In the genomic region with DNA sequence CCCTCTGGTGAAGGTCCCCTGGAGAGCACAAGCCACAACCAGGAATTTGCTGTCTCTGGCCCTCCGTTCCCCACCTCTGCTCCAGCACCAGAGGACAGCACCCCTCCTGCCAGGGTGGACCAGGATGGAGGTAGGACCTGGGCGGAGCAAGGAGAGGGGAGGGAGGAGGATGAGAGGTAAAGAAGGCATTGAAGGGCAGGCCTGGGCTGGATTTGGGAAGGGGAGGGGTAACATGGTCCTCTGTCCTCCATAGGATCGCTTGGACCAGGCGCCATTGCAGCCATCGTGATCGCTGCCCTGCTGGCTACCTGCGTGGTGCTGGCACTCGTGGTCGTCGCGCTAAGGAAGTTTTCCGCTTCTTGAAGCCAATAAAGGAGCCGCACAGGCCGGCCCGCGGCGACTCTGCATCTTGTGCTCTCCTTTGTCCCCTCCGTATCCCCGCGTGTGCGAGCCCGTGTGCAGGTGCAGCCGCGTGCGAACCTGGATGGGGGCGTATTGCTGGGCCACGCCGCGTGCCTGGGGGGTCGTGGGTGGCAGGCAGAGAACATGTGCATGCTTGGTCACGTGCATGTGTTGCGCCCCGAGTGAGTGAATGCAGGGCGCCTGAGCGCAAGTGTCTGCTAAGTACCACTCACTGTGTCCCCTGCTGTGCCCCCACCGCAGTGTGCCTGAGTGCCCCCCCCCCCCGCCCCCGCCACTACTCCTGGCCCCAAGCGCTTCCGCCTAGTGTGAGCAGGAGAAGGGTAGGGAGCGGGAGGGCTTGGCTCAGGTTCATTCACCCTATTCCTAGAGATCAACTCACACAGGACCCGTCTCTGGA, we compare ENCODE assay signal across 9 mouse cellular contexts. TPM values are rescaled to one million over a fixed set of nuclear protein-coding genes. Genes with fewer than 3 reads are reported as not detected.
A peak's percentile ranks its signal among the peaks of the same experiment; 100 is the strongest.
DNase-seq lines count a peak whose midpoint lies in the region; ATAC-seq and TF ChIP-seq lines count a peak whose summit lies in the region.
"Had no signal": no experiment of that assay in that cellular context is flagged by ENCODE, and none has a peak within 500 bp of the region (broad histone marks: within the 10 kb centered on the region; RNA-seq: fewer than 3 reads in every experiment).

No protein-coding gene starts in this region.

- TF ChIP-seq CTCF in lung, embryonic 14.5 days (IDR thresholded peaks at IDR 0.05; ENCODE audit: low read depth), result no peak

- no peaks in the 10 kb centered on the region for H3K4me1 ChIP-seq in lung, embryonic 14.5 days (ENCODE audit: insufficient read depth)
- H3K4me1 ChIP-seq in forebrain, embryonic 11.5 days (replicated peaks; ENCODE audit: control insufficient read depth, insufficient read depth, low read length), result peaks cover 4% of the 10 kb centered on the region; the same call in 1 of the 2 replicates
- H3K4me1 ChIP-seq in neural tube, embryonic 12.5 days, result peaks cover 11% of the 10 kb centered on the region; the same call in 1 of the 2 replicates
- H3K4me1 ChIP-seq: liver, embryonic 15.5 days had no signal

- H3K27ac ChIP-seq in lung, embryonic 14.5 days (ENCODE audit: low read depth), result no peak overlapping the region
- H3K27ac ChIP-seq in forebrain, embryonic 11.5 days (ENCODE audit: low read depth, low read length), result no peak overlapping the region
- H3K27ac ChIP-seq in neural tube, embryonic 12.5 days, result no peak overlapping the region
- H3K27ac ChIP-seq: liver, embryonic 15.5 days had no signal

- no peak for ATAC-seq in lung, embryonic 14.5 days (ENCODE audit: insufficient read depth)
- peak; percentile 44 for ATAC-seq in forebrain, embryonic 11.5 days (replicated peaks; ENCODE audit: low FRiP score)
- ATAC-seq in neural tube, embryonic 12.5 days (ENCODE audit: low FRiP score, low read depth), result peak; percentile 53; the same call in 1 of the 2 replicates

- 3% methylated on average over 42 of the region's 42 CpGs for WGBS in lung, embryonic 14.5 days
- WGBS in forebrain, embryonic 11.5 days, result 2% methylated on average over 40 of the region's 42 CpGs
- WGBS in neural tube, embryonic 12.5 days, result 3% methylated on average over 42 of the region's 42 CpGs

- no peak overlapping the region for H3K9ac ChIP-seq in lung, embryonic 14.5 days
- peak overlapping the region; percentile 55 for H3K9ac ChIP-seq in forebrain, embryonic 11.5 days (ENCODE audit: low read length)
- peak overlapping the region; percentile 54 for H3K9ac ChIP-seq in neural tube, embryonic 12.5 days
- H3K9ac ChIP-seq: liver, embryonic 15.5 days had no signal

- peak overlapping the region; percentile 16; the same call in 1 of the 2 replicates for H3K4me3 ChIP-seq in lung, embryonic 14.5 days (ENCODE audit: low read depth, low read length)
- H3K4me3 ChIP-seq in forebrain, embryonic 11.5 days (ENCODE audit: low read depth, low read length), result peak overlapping the region; percentile 33
- peak overlapping the region; percentile 29 for H3K4me3 ChIP-seq in neural tube, embryonic 12.5 days
- H3K4me3 ChIP-seq: liver, embryonic 15.5 days had no signal

- no peaks in the 10 kb centered on the region for H3K9me3 ChIP-seq in lung, embryonic 14.5 days (ENCODE audit: low read depth, low read length)
- H3K9me3 ChIP-seq in forebrain, embryonic 11.5 days (ENCODE audit: control insufficient read depth, low read length), result no peaks in the 10 kb centered on the region
- no peaks in the 10 kb centered on the region for H3K9me3 ChIP-seq in neural tube, embryonic 12.5 days
- H3K9me3 ChIP-seq: liver, embryonic 15.5 days had no signal

- peaks cover 26% of the 10 kb centered on the region for H3K27me3 ChIP-seq in lung, embryonic 14.5 days (ENCODE audit: insufficient read depth, low read length)
- peaks cover 12% of the 10 kb centered on the region for H3K27me3 ChIP-seq in forebrain, embryonic 11.5 days (ENCODE audit: control insufficient read depth, insufficient read depth, low read length)
- H3K27me3 ChIP-seq in neural tube, embryonic 12.5 days (replicated peaks), result peaks cover 33% of the 10 kb centered on the region

- H3K36me3 ChIP-seq in lung, embryonic 14.5 days (ENCODE audit: insufficient read depth), result no peaks in the 10 kb centered on the region
- H3K36me3 ChIP-seq in forebrain, embryonic 11.5 days (ENCODE audit: control insufficient read depth, insufficient read depth, low read length), result no peaks in the 10 kb centered on the region
- no peaks in the 10 kb centered on the region for H3K36me3 ChIP-seq in neural tube, embryonic 12.5 days
- H3K36me3 ChIP-seq: liver, embryonic 15.5 days had no signal

- H3K4me2 ChIP-seq in lung, embryonic 14.5 days, result peak overlapping the region; percentile 60
- H3K4me2 ChIP-seq in forebrain, embryonic 11.5 days (ENCODE audit: low read depth, low read length, severe bottlenecking), result peak overlapping the region; percentile 74
- H3K4me2 ChIP-seq in neural tube, embryonic 12.5 days (replicated peaks), result peak overlapping the region; percentile 73
- H3K4me2 ChIP-seq: liver, embryonic 15.5 days had no signal

- DNase-seq in lung, embryonic 14.5 days, result no peak
- no peak for DNase-seq in lung, postnatal 4 days
- DNase-seq in forebrain, embryonic 11.5 days (ENCODE audit: low spot score), result no peak
- peak; percentile 68 for DNase-seq in layer of hippocampus, adult 9-11 months
- no peak for DNase-seq in cerebellum, postnatal 14 days
- DNase-seq in cerebellum, adult 9-11 months, result no peak
- DNase-seq in spleen, postnatal 4 days (ENCODE audit: low spot score in 2 of 2), result no peak

RNA-seq across cellular contexts. Expression of gene Snorc, which starts 5.2 kb away (rescaled TPM):
- polyA plus RNA-seq in lung, embryonic 14.5 days (2014; fragmentation: Nextera tagmentation; extraction: Ambion mirVana), result not detected in 2 replicates
- polyA plus RNA-seq in forebrain, embryonic 11.5 days (2014; fragmentation: Nextera tagmentation; extraction: Ambion mirVana), result not detected in 2 replicates
- polyA plus RNA-seq in neural tube, embryonic 12.5 days (2016; fragmentation: Nextera tagmentation; extraction: Ambion mirVana), result not detected in 2 replicates

RNA-seq across cellular contexts. Expression of gene Neu2, which starts 34.4 kb away (rescaled TPM):
- 0.91 and 1.7 TPM in 2 replicates for polyA plus RNA-seq in lung, embryonic 14.5 days (2014; fragmentation: Nextera tagmentation; extraction: Ambion mirVana)
- not detected in 2 replicates for polyA plus RNA-seq in forebrain, embryonic 11.5 days (2014; fragmentation: Nextera tagmentation; extraction: Ambion mirVana)
- not detected in 2 replicates for polyA plus RNA-seq in neural tube, embryonic 12.5 days (2016; fragmentation: Nextera tagmentation; extraction: Ambion mirVana)
